Mouse (Mus musculus) olfactory bulb, adult 2 months (tissue): ENCODE measurements around the gene Slc25a28. TPM values are rescaled to one million over a fixed set of nuclear protein-coding genes. Genes with fewer than 3 reads are reported as not detected.

Source experiments
- H3K27ac ChIP-seq: fragments of 200-500 bp; 2 replicates; pipeline ENCODE4 v1.5.1; 2012; ENCODE audit warnings: low read depth, low read length; ENCODE audit not compliant: insufficient read depth
- H3K4me1 ChIP-seq: fragments of 200-500 bp; 2 replicates; pipeline ENCODE4 v1.6.1; 2012; ENCODE audit warnings: low read length; ENCODE audit not compliant: control insufficient read depth, insufficient read depth
- H3K4me3 ChIP-seq: fragments of 200-500 bp; 2 replicates; pipeline ENCODE4 v1.5.1; 2012; ENCODE audit warnings: mild to moderate bottlenecking, low read depth, low read length, moderate library complexity; ENCODE audit not compliant: insufficient read depth
- CTCF ChIP-seq: fragments of 200-500 bp; IDR thresholded peaks from 2 replicates; pipeline ENCODE4 v1.5.1; 2012; ENCODE audit warnings: low read depth, mild to moderate bottlenecking, low read length, moderate library complexity; ENCODE audit not compliant: insufficient read depth
- POLR2A ChIP-seq: fragments of 200-500 bp; IDR thresholded peaks from 2 replicates; pipeline ENCODE4 v1.6.1; 2012; ENCODE audit warnings: mild to moderate bottlenecking, low read depth, low read length, moderate library complexity; ENCODE audit not compliant: insufficient read depth
- WGBS: fragments of 180-500 bp; shearing (Covaris S2); methylation state at CpG from one replicate; pipeline ENCODE4 v1.1.7; 2018; 5-methylcytosine and 5-hydroxymethylcytosine counted together
- polyA plus RNA-seq: library from polyadenylated mRNA; stranded (reverse); fragments of >200 nt; gene quantifications from 2 replicates; pipeline ENCODE4 v1.2.4, GENCODE M21; 2012; ENCODE audit warnings: low replicate concordance; ENCODE audit not compliant: missing spikeins, insufficient read depth, insufficient read length

The Slc25a28 gene
- polyA plus RNA-seq, 1 experiment, result not detected

- no peak overlapping the region for H3K27ac ChIP-seq
- H3K4me3 ChIP-seq, result no peak overlapping the region
- 87% methylated on average over 4 of the region's 4 CpGs for WGBS
- no peaks in the 10 kb centered on the region for H3K4me1 ChIP-seq
- no peak for TF ChIP-seq POLR2A
Observed at GRCm38 (mm10) chr19:43681541-43681940, 6.9 kb upstream of the Slc25a28 start.

- Histone ChIP-seq H3K27ac (no peak overlapping the region), H3K4me3 (no peak overlapping the region), H3K4me1 (no peaks in the 10 kb centered on the region)
- TF ChIP-seq POLR2A, result no peak
- TF ChIP-seq CTCF, result no peak
- WGBS, result 85% methylated on average over 10 of the region's 10 CpGs
Observed at GRCm38 (mm10) chr19:43679474-43679981, 4.8 kb upstream of the Slc25a28 start.

- 83% methylated on average over 8 of the region's 8 CpGs for WGBS
Observed at GRCm38 (mm10) chr19:43678467-43679003, 3.9 kb upstream of the Slc25a28 start.

GRCm38 (mm10) chr19:43675525-43676400, 1.1 kb upstream of the Slc25a28 start:
- peaks cover 3% of the 10 kb centered on the region; the same call in 1 of the 2 replicates for H3K4me1 ChIP-seq
- H3K27ac ChIP-seq, result peak overlapping the region; percentile 93
- WGBS, result under 1% methylated on average over 43 of the region's 43 CpGs
- H3K4me3 ChIP-seq, result peak overlapping the region; percentile 75
- no peak for TF ChIP-seq POLR2A
- TF ChIP-seq CTCF, result no peak

More at GRCm38 (mm10) chr19:43678467-43679003, 3.9 kb upstream of the Slc25a28 start:
- TF ChIP-seq CTCF (no peak), POLR2A (no peak)
- Histone ChIP-seq H3K4me3 (no peak overlapping the region), H3K27ac (no peak overlapping the region), H3K4me1 (no peaks in the 10 kb centered on the region)

- WGBS, result under 1% methylated on average over 27 of the region's 29 CpGs
- TF ChIP-seq POLR2A (no peak), CTCF (no peak)
- Histone ChIP-seq H3K27ac (no peak overlapping the region), H3K4me1 (peaks cover 8% of the 10 kb centered on the region; the same call in 1 of the 2 replicates), H3K4me3 (peak overlapping the region; percentile 63)
Observed at GRCm38 (mm10) chr19:43674316-43674689, 378 bp downstream of the Slc25a28 start.

GRCm38 (mm10) chr19:43673513-43674315, 967 bp downstream of the Slc25a28 start:
- Histone ChIP-seq H3K4me3 (peak overlapping the region; percentile 63), H3K27ac (no peak overlapping the region), H3K4me1 (peaks cover 8% of the 10 kb centered on the region; the same call in 1 of the 2 replicates)
- 3% methylated on average over 21 of the region's 21 CpGs for WGBS
- TF ChIP-seq CTCF (no peak), POLR2A (no peak)

GRCm38 (mm10) chr19:43671054-43671453, 3.6 kb downstream of the Slc25a28 start:
- 70% methylated on average over 7 of the region's 7 CpGs for WGBS
- Histone ChIP-seq H3K27ac (no peak overlapping the region), H3K4me3 (no peak overlapping the region), H3K4me1 (peaks cover 14% of the 10 kb centered on the region)
- TF ChIP-seq POLR2A (no peak), CTCF (no peak)

- TF ChIP-seq CTCF (no peak), POLR2A (no peak)
- 71% methylated on average over 8 of the region's 8 CpGs for WGBS
Observed at GRCm38 (mm10) chr19:43669136-43669759, 5.4 kb downstream of the Slc25a28 start.

More at GRCm38 (mm10) chr19:43669136-43669759, 5.4 kb downstream of the Slc25a28 start:
- H3K27ac ChIP-seq, result no peak overlapping the region
- H3K4me3 ChIP-seq, result no peak overlapping the region
- H3K4me1 ChIP-seq, result peaks cover 14% of the 10 kb centered on the region
